Mouse (Mus musculus): ENCODE measurements at regions not wholly inside any gene's neighbourhood (a gene's known extent, or its start where the extent isn't known, plus 50 kb on each side); places are given as distances from the start of the nearest gene placed in this dataset.

DNA sequence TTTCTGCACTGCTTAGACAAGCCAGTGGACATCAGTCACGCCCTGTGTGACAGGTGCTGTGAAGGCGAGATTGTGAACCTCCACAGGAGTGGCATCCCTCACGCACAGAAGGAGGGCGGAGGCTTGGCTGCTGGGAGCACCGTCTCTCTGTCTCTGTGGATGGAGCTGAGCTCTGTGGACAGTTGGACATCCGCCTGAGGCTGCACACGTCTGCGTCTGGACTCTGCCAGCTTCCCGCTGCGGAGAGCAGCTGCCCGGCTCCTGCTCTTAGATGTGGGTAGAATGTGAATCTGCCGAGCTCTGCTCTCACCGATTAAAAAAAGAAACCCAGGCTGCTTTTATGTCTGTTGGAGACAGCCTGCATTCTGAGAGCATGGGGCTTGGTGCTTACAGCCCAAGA lies 387.1 kb upstream of the Myt1l start:
- TF ChIP-seq CTCF (IDR thresholded peaks at IDR 0.05 in 2 of 3, conservative IDR thresholded peaks at IDR 0.05 in 1 of 3; ENCODE audit: control insufficient read depth in 1 of 3, insufficient read depth in 1 of 3, low read depth in 2 of 3, low read length in 3 of 3, poor library complexity in 1 of 3, severe bottlenecking in 1 of 3) (no peak), POLR2AphosphoS5 (IDR thresholded peaks at IDR 0.05; ENCODE audit: borderline replicate concordance, low read depth, low read length) (no peak), ZKSCAN1 (IDR thresholded peaks at IDR 0.05; ENCODE audit: low read depth, low read length) (no peak)

Measured in MEL (cell line).